Mouse (Mus musculus): ENCODE measurements around the gene BC035044. TPM values are rescaled to one million over a fixed set of nuclear protein-coding genes. Genes with fewer than 3 reads are reported as not detected.

The BC035044 gene
- polyA plus RNA-seq, 1 experiment from 2014 or later = 0.35 TPM

GRCm38 (mm10) chr6:128871910-128872610 is 18.9 kb downstream of the BC035044 start:
- Histone ChIP-seq H3K9me3 (replicated peaks) (no peaks in the 10 kb centered on the region), H3K36me3 (no peaks in the 10 kb centered on the region), H3K4me2 (replicated peaks) (no peak overlapping the region), H3K4me1 (no peaks in the 10 kb centered on the region), H3K27ac (no peak overlapping the region), H3K4me3 (no peak overlapping the region), H3K9ac (no peak overlapping the region), H3K27me3 (no peaks in the 10 kb centered on the region)
- WGBS = 95% methylated on average over 1 of the region's 1 CpGs
- ATAC-seq (ENCODE audit: low FRiP score) = no peak

GRCm38 (mm10) chr6:128868861-128869260 is 22.1 kb downstream of the BC035044 start:
- ATAC-seq (ENCODE audit: low FRiP score) = no peak

GRCm38 (mm10) chr6:128857976-128858375 is 33.0 kb downstream of the BC035044 start:
- Histone ChIP-seq H3K9ac (no peak overlapping the region), H3K27me3 (no peaks in the 10 kb centered on the region), H3K9me3 (replicated peaks) (no peaks in the 10 kb centered on the region), H3K36me3 (no peaks in the 10 kb centered on the region), H3K4me3 (no peak overlapping the region), H3K4me2 (replicated peaks) (no peak overlapping the region), H3K4me1 (no peaks in the 10 kb centered on the region), H3K27ac (no peak overlapping the region)
- 88% methylated on average over 2 of the region's 2 CpGs for WGBS
- ATAC-seq (ENCODE audit: low FRiP score) = no peak

More at GRCm38 (mm10) chr6:128868861-128869260, 22.1 kb downstream of the BC035044 start:
- Histone ChIP-seq H3K36me3 (no peaks in the 10 kb centered on the region), H3K4me2 (replicated peaks) (no peak overlapping the region), H3K27ac (no peak overlapping the region), H3K27me3 (no peaks in the 10 kb centered on the region), H3K4me3 (no peak overlapping the region), H3K9ac (no peak overlapping the region), H3K9me3 (replicated peaks) (no peaks in the 10 kb centered on the region), H3K4me1 (no peaks in the 10 kb centered on the region)
- WGBS = 16% methylated on average over 3 of the region's 3 CpGs

GRCm38 (mm10) chr6:128856250-128856649 is 34.7 kb downstream of the BC035044 start:
- no peaks in the 10 kb centered on the region for H3K36me3 ChIP-seq
- no peaks in the 10 kb centered on the region for H3K27me3 ChIP-seq
- no peak overlapping the region for H3K4me3 ChIP-seq
- 65% methylated on average over 5 of the region's 5 CpGs for WGBS
- no peaks in the 10 kb centered on the region for H3K9me3 ChIP-seq (replicated peaks)
- H3K9ac ChIP-seq = no peak overlapping the region
- ATAC-seq (ENCODE audit: low FRiP score) = peak; percentile 49; the same call in 1 of the 2 replicates
- no peak overlapping the region for H3K4me2 ChIP-seq (replicated peaks)
- H3K27ac ChIP-seq = no peak overlapping the region
- no peaks in the 10 kb centered on the region for H3K4me1 ChIP-seq

GRCm38 (mm10) chr6:128855477-128855876 is 35.4 kb downstream of the BC035044 start:
- WGBS = 80% methylated on average over 1 of the region's 1 CpGs
- H3K27me3 ChIP-seq = no peaks in the 10 kb centered on the region
- no peak overlapping the region for H3K4me2 ChIP-seq (replicated peaks)
- H3K9me3 ChIP-seq (replicated peaks) = no peaks in the 10 kb centered on the region
- H3K4me1 ChIP-seq = no peaks in the 10 kb centered on the region
- no peak overlapping the region for H3K9ac ChIP-seq
- no peak overlapping the region for H3K4me3 ChIP-seq
- no peak overlapping the region for H3K27ac ChIP-seq
- H3K36me3 ChIP-seq = no peaks in the 10 kb centered on the region
- ATAC-seq (ENCODE audit: low FRiP score) = no peak

- Histone ChIP-seq H3K27me3 (no peaks in the 10 kb centered on the region), H3K4me1 (no peaks in the 10 kb centered on the region), H3K4me3 (no peak overlapping the region), H3K9me3 (replicated peaks) (no peaks in the 10 kb centered on the region), H3K27ac (no peak overlapping the region), H3K9ac (no peak overlapping the region), H3K4me2 (replicated peaks) (no peak overlapping the region), H3K36me3 (no peaks in the 10 kb centered on the region)
- no peak for ATAC-seq (ENCODE audit: low FRiP score)
- 85% methylated on average over 3 of the region's 3 CpGs for WGBS
These were observed 36.0 kb downstream of the BC035044 start for GRCm38 (mm10) chr6:128854895-128855294.

- H3K9ac ChIP-seq = no peak overlapping the region
- H3K27me3 ChIP-seq = no peaks in the 10 kb centered on the region
- ATAC-seq (ENCODE audit: low FRiP score) = peak; percentile 71
- no peaks in the 10 kb centered on the region for H3K9me3 ChIP-seq (replicated peaks)
- no peaks in the 10 kb centered on the region for H3K36me3 ChIP-seq
- H3K4me1 ChIP-seq = no peaks in the 10 kb centered on the region
- WGBS = 40% methylated on average over 12 of the region's 12 CpGs
- H3K4me2 ChIP-seq (replicated peaks) = 0 out of 2 replicates have a peak overlapping the region, but pooled peaks have one; percentile 3
- no peak overlapping the region for H3K27ac ChIP-seq
- no peak overlapping the region for H3K4me3 ChIP-seq
These were observed 36.7 kb downstream of the BC035044 start for GRCm38 (mm10) chr6:128854024-128854820.

GRCm38 (mm10) chr6:128852766-128853165 is 38.2 kb downstream of the BC035044 start:
- WGBS = 89% methylated on average over 3 of the region's 3 CpGs
- H3K9me3 ChIP-seq (replicated peaks) = no peaks in the 10 kb centered on the region
- H3K9ac ChIP-seq = no peak overlapping the region
- no peak for ATAC-seq (ENCODE audit: low FRiP score)
- H3K27ac ChIP-seq = no peak overlapping the region
- H3K36me3 ChIP-seq = no peaks in the 10 kb centered on the region
- no peak overlapping the region for H3K4me3 ChIP-seq
- H3K4me2 ChIP-seq (replicated peaks) = no peak overlapping the region
- no peaks in the 10 kb centered on the region for H3K27me3 ChIP-seq
- no peaks in the 10 kb centered on the region for H3K4me1 ChIP-seq

- H3K36me3 ChIP-seq = no peaks in the 10 kb centered on the region
- no peaks in the 10 kb centered on the region for H3K9me3 ChIP-seq (replicated peaks)
- ATAC-seq (ENCODE audit: low FRiP score) = no peak
- WGBS = 92% methylated on average over 2 of the region's 2 CpGs
- H3K9ac ChIP-seq = no peak overlapping the region
- no peaks in the 10 kb centered on the region for H3K4me1 ChIP-seq
- H3K27me3 ChIP-seq = no peaks in the 10 kb centered on the region
- H3K4me3 ChIP-seq = no peak overlapping the region
- H3K27ac ChIP-seq = no peak overlapping the region
- H3K4me2 ChIP-seq (replicated peaks) = no peak overlapping the region
These were observed 39.8 kb downstream of the BC035044 start for GRCm38 (mm10) chr6:128851151-128851550.

GRCm38 (mm10) chr6:128850671-128851070 is 40.3 kb downstream of the BC035044 start:
- no peak overlapping the region for H3K4me3 ChIP-seq
- H3K4me1 ChIP-seq = no peaks in the 10 kb centered on the region
- 83% methylated on average over 2 of the region's 2 CpGs for WGBS
- no peaks in the 10 kb centered on the region for H3K36me3 ChIP-seq
- no peak for ATAC-seq (ENCODE audit: low FRiP score)
- no peak overlapping the region for H3K4me2 ChIP-seq (replicated peaks)
- H3K9ac ChIP-seq = no peak overlapping the region
- no peaks in the 10 kb centered on the region for H3K9me3 ChIP-seq (replicated peaks)
- H3K27ac ChIP-seq = no peak overlapping the region
- H3K27me3 ChIP-seq = no peaks in the 10 kb centered on the region

GRCm38 (mm10) chr6:128849902-128850301 is 41.0 kb downstream of the BC035044 start:
- Histone ChIP-seq H3K9ac (no peak overlapping the region), H3K4me3 (no peak overlapping the region), H3K4me2 (replicated peaks) (no peak overlapping the region), H3K36me3 (no peaks in the 10 kb centered on the region), H3K4me1 (no peaks in the 10 kb centered on the region), H3K27me3 (no peaks in the 10 kb centered on the region), H3K27ac (no peak overlapping the region), H3K9me3 (replicated peaks) (no peaks in the 10 kb centered on the region)
- ATAC-seq (ENCODE audit: low FRiP score) = no peak
- 61% methylated on average over 2 of the region's 2 CpGs for WGBS

- H3K27ac ChIP-seq = no peak overlapping the region
- 95% methylated on average over 4 of the region's 4 CpGs for WGBS
- H3K4me3 ChIP-seq = no peak overlapping the region
- H3K36me3 ChIP-seq = no peaks in the 10 kb centered on the region
- peaks cover 3% of the 10 kb centered on the region for H3K4me1 ChIP-seq
- H3K9me3 ChIP-seq (replicated peaks) = no peaks in the 10 kb centered on the region
- ATAC-seq (ENCODE audit: low FRiP score) = no peak
- no peaks in the 10 kb centered on the region for H3K27me3 ChIP-seq
- H3K4me2 ChIP-seq (replicated peaks) = no peak overlapping the region
- H3K9ac ChIP-seq = no peak overlapping the region
These were observed 43.5 kb downstream of the BC035044 start for GRCm38 (mm10) chr6:128847401-128847800.
